Mouse (Mus musculus): ENCODE data around the gene Gpr146. TPM values are rescaled to one million over a fixed set of nuclear protein-coding genes. Genes with fewer than 3 reads are reported as not detected.

Gpr146 gene
- polyA plus RNA-seq, 1 experiment from 2014 or later, result 22.7 TPM

GRCm38 (mm10) chr5:139371118-139371517 is 6.4 kb upstream of the Gpr146 start:
- WGBS, result 46% methylated on average over 5 of the region's 5 CpGs
- DNase-seq (ENCODE audit: low spot score), result no peak
- no peak overlapping the region for H3K27ac ChIP-seq (ENCODE audit: low read length)
- no peak for ATAC-seq
- TF ChIP-seq EP300 (IDR thresholded peaks at IDR 0.05), result no peak
- TF ChIP-seq CTCF (IDR thresholded peaks at IDR 0.05), result no peak
- peak overlapping the region; percentile 89 for H3K9ac ChIP-seq (replicated peaks; ENCODE audit: low read depth)
- no peaks in the 10 kb centered on the region for H3K27me3 ChIP-seq (replicated peaks; ENCODE audit: insufficient read depth, low read length)
- peaks cover 12% of the 10 kb centered on the region for H3K4me1 ChIP-seq (ENCODE audit: insufficient read depth, low read depth, low read length)
- peak overlapping the region; percentile 60 for H3K4me3 ChIP-seq (ENCODE audit: low read depth, low read length)
- no peaks in the 10 kb centered on the region for H3K36me3 ChIP-seq (ENCODE audit: insufficient read depth, low read length)
- H3K4me2 ChIP-seq (replicated peaks; ENCODE audit: low read depth, low read length), result peak overlapping the region; percentile 85
- H3K9me3 ChIP-seq (ENCODE audit: low read length), result no peaks in the 10 kb centered on the region

GRCm38 (mm10) chr5:139371631-139372401 is 5.7 kb upstream of the Gpr146 start:
- H3K9ac ChIP-seq (replicated peaks; ENCODE audit: low read depth), result peak overlapping the region; percentile 89
- peak overlapping the region; percentile 85 for H3K4me2 ChIP-seq (replicated peaks; ENCODE audit: low read depth, low read length)
- no peak for TF ChIP-seq EP300 (IDR thresholded peaks at IDR 0.05)
- peak; percentile 43 for TF ChIP-seq CTCF (IDR thresholded peaks at IDR 0.05)
- WGBS, result under 1% methylated on average over 34 of the region's 39 CpGs
- peak overlapping the region; percentile 60 for H3K4me3 ChIP-seq (ENCODE audit: low read depth, low read length)
- peak overlapping the region; percentile 90 for H3K27ac ChIP-seq (ENCODE audit: low read length)
- H3K9me3 ChIP-seq (ENCODE audit: low read length), result no peaks in the 10 kb centered on the region
- ATAC-seq (peak; percentile 97), DNase-seq (ENCODE audit: low spot score) (peak; percentile 97)
- peaks cover 15% of the 10 kb centered on the region for H3K4me1 ChIP-seq (ENCODE audit: insufficient read depth, low read depth, low read length)
- no peaks in the 10 kb centered on the region for H3K36me3 ChIP-seq (ENCODE audit: insufficient read depth, low read length)
- no peaks in the 10 kb centered on the region for H3K27me3 ChIP-seq (replicated peaks; ENCODE audit: insufficient read depth, low read length)

GRCm38 (mm10) chr5:139373126-139373525 is 4.4 kb upstream of the Gpr146 start:
- Histone ChIP-seq H3K4me1 (ENCODE audit: insufficient read depth, low read depth, low read length) (peaks cover 28% of the 10 kb centered on the region), H3K9me3 (ENCODE audit: low read length) (no peaks in the 10 kb centered on the region), H3K4me3 (ENCODE audit: low read depth, low read length) (no peak overlapping the region), H3K4me2 (replicated peaks; ENCODE audit: low read depth, low read length) (no peak overlapping the region), H3K9ac (replicated peaks; ENCODE audit: low read depth) (no peak overlapping the region), H3K36me3 (ENCODE audit: insufficient read depth, low read length) (no peaks in the 10 kb centered on the region), H3K27me3 (replicated peaks; ENCODE audit: insufficient read depth, low read length) (no peaks in the 10 kb centered on the region), H3K27ac (ENCODE audit: low read length) (0 out of 2 replicates have a peak overlapping the region, but pooled peaks have one; percentile 90)
- WGBS, result 75% methylated on average over 3 of the region's 3 CpGs
- ATAC-seq, result no peak
- no peak for TF ChIP-seq EP300 (IDR thresholded peaks at IDR 0.05)
- TF ChIP-seq CTCF (IDR thresholded peaks at IDR 0.05), result no peak
- DNase-seq (ENCODE audit: low spot score), result no peak

GRCm38 (mm10) chr5:139373889-139374444 is 3.5 kb upstream of the Gpr146 start:
- Histone ChIP-seq H3K9ac (replicated peaks; ENCODE audit: low read depth) (no peak overlapping the region), H3K27ac (ENCODE audit: low read length) (no peak overlapping the region), H3K4me1 (ENCODE audit: insufficient read depth, low read depth, low read length) (peaks cover 36% of the 10 kb centered on the region), H3K4me3 (ENCODE audit: low read depth, low read length) (no peak overlapping the region), H3K27me3 (replicated peaks; ENCODE audit: insufficient read depth, low read length) (no peaks in the 10 kb centered on the region), H3K4me2 (replicated peaks; ENCODE audit: low read depth, low read length) (no peak overlapping the region), H3K9me3 (ENCODE audit: low read length) (no peaks in the 10 kb centered on the region), H3K36me3 (ENCODE audit: insufficient read depth, low read length) (no peaks in the 10 kb centered on the region)
- TF ChIP-seq EP300 (IDR thresholded peaks at IDR 0.05), result no peak
- TF ChIP-seq CTCF (IDR thresholded peaks at IDR 0.05), result no peak
- ATAC-seq (no peak), DNase-seq (ENCODE audit: low spot score) (no peak)
- 63% methylated on average over 6 of the region's 6 CpGs for WGBS

- peaks cover 45% of the 10 kb centered on the region for H3K4me1 ChIP-seq (ENCODE audit: insufficient read depth, low read depth, low read length)
- H3K27me3 ChIP-seq (replicated peaks; ENCODE audit: insufficient read depth, low read length), result no peaks in the 10 kb centered on the region
- no peak overlapping the region for H3K4me2 ChIP-seq (replicated peaks; ENCODE audit: low read depth, low read length)
- DNase-seq (ENCODE audit: low spot score), result no peak
- WGBS, result 91% methylated on average over 2 of the region's 2 CpGs
- TF ChIP-seq EP300 (IDR thresholded peaks at IDR 0.05) (no peak), CTCF (IDR thresholded peaks at IDR 0.05) (no peak)
- H3K9me3 ChIP-seq (ENCODE audit: low read length), result no peaks in the 10 kb centered on the region
- H3K4me3 ChIP-seq (ENCODE audit: low read depth, low read length), result no peak overlapping the region
- no peaks in the 10 kb centered on the region for H3K36me3 ChIP-seq (ENCODE audit: insufficient read depth, low read length)
- no peak overlapping the region for H3K9ac ChIP-seq (replicated peaks; ENCODE audit: low read depth)
- no peak overlapping the region for H3K27ac ChIP-seq (ENCODE audit: low read length)
- ATAC-seq, result no peak
These were observed 2.7 kb upstream of the Gpr146 start for GRCm38 (mm10) chr5:139374841-139375240.

GRCm38 (mm10) chr5:139378271-139378556 is 717 bp downstream of the Gpr146 start:
- peak overlapping the region; percentile 83; the same call in 1 of the 2 replicates for H3K4me2 ChIP-seq (replicated peaks; ENCODE audit: low read depth, low read length)

More at GRCm38 (mm10) chr5:139378271-139378556, 717 bp downstream of the Gpr146 start:
- Histone ChIP-seq H3K27ac (ENCODE audit: low read length) (peak overlapping the region; percentile 97), H3K9ac (replicated peaks; ENCODE audit: low read depth) (no peak overlapping the region), H3K9me3 (ENCODE audit: low read length) (no peaks in the 10 kb centered on the region), H3K4me1 (ENCODE audit: insufficient read depth, low read depth, low read length) (peaks cover 43% of the 10 kb centered on the region), H3K27me3 (replicated peaks; ENCODE audit: insufficient read depth, low read length) (no peaks in the 10 kb centered on the region), H3K36me3 (ENCODE audit: insufficient read depth, low read length) (no peaks in the 10 kb centered on the region), H3K4me3 (ENCODE audit: low read depth, low read length) (no peak overlapping the region)
- ATAC-seq, result no peak
- 40% methylated on average over 7 of the region's 7 CpGs for WGBS
- no peak for DNase-seq (ENCODE audit: low spot score)
- no peak for TF ChIP-seq EP300 (IDR thresholded peaks at IDR 0.05)
- TF ChIP-seq CTCF (IDR thresholded peaks at IDR 0.05), result no peak

Data from lung, postnatal 0 days (tissue).